Mouse (Mus musculus): ENCODE data around the gene Il9r. TPM values are rescaled to one million over a fixed set of nuclear protein-coding genes. Genes with fewer than 3 reads are reported as not detected.

Gene Il9r
- polyA plus RNA-seq, 2 experiments from 2014 or later, result 5.8 to 10.0 TPM

DNA sequence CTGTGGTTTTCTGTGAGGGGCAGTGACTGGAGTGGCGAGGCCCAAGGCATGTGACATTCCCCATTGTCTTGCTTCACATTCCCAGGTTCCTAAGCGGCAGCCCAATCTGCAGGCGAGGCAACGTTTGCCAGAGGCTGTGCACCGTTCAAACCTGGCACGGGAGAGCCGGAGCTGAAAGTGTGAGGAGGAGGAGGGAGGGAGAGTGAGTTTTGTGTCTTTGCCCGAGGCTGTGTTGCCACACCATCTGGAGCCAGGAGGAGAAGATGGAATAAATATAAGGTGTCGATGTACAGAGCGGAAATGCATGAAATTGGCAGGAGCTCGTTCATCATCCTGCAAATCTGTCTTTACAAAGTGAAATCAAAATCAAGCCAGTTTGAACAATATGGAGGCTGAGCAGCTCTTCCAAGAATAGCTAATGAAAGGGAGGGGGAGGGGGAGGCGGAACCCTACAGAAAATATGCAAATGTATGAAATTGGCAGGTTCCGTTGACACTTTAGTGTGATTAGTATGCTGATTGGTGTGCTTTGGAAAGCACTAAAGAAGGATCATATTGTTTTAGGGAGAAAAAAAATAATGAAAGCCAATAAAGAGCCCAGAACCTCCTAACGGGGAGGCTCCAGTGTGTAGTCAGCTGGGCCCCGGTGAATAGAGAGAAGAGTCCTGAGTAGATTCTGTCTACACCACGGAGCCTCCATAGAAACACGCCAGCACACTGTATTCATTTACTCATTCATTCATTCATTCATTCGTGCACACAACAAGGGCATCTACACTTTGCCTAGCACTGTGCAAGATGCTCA is 42.1 kb downstream of the Il9r start:
- ATAC-seq, result no peak

DNA sequence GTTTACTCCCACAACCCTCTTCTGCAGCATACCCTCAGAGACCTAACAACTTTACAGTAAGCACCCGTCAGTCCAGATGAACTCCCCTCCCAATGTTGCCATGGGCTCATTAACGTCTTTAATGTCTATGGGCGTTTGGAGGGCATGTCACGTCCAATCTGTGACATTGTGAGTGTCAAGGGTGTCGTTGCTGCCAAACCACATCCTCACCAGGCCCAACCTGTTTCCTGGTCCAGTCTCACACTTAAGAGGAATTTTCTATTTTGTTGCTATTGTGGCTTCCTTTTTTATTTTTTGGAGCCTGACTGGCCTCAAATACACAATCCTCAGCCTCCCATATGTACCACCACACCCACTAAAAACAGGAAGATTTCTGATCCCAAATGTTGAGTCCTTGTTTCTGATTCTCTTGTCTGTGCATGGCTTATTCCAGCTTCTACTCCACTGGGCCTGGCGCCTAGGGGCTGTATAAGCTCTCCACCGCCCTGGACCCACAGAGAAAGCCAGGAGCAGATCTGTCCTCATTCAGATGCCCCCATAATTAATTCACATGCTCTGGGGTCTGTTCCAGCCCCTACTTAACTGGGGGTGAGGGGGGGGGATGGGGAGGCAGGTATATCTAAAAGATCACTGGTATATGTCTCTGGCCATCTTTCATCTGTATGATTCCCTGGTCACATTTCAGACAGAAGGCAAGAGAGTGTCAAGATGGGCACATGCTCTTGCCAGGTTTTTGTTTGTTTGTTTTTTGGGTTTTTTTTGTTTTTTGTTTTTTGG is 43.0 kb downstream of the Il9r start:
- no peak for ATAC-seq

DNA sequence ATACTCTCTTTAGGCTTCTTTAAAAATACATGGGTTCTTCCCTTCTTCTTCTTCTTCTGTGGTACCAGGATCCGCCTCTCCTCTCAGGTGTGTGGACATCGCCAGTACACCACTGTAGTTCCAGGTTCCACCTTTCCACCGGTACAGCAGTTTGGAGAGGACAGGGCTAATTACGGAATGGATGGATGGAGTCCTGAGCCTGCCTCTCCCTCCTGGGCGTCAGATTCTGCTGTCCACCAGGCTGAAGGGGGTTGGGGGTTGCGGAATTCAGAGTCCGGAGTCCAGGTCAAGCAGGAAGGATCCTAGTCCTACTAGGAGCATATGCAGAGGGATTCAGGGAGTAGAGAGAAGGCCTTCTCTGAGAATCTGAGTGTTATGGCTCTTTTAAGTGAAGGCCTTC is 46.9 kb downstream of the Il9r start:
- ATAC-seq, result no peak

DNA sequence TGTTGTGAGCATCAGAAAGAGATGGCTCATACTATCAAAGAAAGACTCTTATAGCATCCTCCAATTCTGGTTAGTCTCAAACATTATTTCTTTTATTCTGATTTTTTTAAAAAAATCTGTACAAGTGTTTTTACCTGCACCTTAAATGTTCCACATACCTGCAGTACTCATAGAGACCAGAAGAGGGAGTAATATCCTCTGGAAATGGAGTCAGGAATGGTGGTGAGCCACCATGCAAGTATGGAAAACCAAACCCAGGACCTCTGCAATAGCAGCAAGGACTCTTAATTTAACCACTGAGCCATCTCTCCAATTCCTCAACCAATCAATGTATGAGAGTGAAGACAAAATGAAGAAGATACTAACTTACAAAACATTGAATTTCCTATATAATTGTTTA is 47.3 kb downstream of the Il9r start:
- ATAC-seq, result no peak

DNA sequence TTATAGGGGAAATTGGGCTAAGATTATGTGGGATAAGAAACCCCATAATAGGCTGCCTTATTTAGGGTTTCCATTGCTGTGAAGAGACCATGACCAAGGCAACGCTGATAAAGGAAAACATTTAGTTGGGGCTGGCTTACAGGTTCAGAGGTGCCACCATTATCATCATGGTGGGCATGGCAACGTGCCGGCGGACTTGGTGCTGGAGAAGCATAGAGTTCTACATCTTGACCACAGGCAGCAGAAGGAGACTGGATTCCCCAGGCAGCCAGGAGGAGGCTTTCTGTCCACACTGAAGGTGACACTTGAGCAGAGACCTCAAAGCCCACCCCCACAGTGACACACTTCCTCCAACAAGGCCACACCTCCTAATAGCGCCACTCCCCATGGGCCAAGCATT is 48.8 kb downstream of the Il9r start:
- no peak for ATAC-seq

DNA sequence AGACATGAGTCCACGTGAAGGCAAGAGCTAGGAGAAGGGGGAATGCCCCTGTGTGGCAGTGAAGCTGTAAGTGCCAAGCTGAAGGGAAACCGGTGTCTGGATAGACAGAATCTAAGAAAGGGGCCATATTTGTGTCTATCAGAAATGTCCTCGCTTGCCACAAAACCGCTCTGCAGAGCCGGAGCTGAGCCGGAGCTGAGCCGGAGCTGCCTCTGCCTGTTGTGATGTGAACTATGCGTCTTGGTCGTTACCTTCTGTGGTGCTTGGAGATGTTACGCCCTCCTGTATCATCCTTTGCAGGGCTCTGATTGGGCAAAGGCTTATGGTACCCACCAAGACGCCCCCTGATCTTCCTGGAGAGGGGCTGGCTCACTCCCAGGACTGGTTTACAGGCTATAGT is 50.5 kb downstream of the Il9r start:
- no peak for ATAC-seq

DNA sequence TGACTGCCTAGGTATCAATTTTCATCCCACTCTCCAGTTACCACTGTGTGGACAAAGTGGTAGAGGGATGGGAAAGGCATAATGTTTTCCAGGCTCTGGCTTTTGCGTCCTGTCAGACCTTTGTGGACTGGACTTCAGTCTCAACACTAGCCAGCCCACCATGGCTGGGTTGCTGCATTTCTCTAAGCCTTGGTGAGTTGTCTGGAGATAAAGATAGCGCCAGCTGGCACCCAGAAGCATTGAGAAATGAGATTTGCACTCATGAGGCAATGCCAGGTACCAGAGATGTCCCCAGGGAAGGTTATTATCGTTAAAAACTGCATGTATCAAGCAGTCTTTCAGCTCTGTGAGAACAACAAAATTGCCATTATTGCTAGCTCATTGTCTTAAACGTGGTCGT is 57.3 kb downstream of the Il9r start:
- ATAC-seq, result no peak

DNA sequence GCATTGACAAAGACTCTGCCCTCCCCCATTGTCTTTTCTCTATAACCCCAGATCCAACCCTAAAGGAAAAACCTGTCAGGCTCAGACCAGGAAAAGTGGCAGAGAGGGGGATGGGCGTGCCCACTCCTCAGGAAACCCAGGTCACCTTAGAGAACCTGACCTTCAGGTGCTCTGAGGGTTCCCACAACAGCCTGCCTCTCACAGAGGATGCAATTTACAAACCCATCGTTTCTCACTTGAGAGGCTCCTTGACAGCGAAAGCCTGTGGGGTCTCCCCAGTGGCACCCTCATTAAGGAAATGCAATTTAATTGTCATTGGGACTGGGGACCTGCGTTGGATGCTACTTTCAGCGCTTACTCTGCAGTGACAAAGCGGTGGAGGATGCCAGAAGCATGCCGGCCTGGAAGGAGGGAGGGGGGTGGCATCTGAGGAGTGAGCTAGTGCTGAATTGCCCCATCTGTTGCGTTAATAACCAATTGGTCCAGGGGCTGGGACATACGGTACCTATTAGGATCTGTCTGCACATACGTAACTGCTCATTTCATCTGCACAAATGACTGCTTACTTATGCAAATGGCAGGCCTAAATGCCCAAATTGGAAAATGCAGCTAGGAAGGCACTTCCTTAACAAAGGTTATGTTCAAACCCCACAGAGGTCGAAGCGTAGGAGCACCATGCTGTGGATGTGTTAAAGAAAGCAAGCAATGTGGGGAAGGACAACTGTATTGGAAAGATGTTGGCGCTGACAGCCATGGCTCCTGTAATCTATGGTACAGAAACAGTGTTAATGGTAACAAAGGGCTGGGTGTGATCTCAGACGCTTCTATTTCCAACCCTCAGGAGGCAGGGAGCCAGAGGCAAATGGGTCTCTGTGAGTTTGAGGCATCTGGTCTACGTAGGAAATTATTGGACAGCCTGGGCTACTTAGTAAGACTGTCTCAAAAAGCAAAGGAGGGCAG is 58.2 kb downstream of the Il9r start:
- no peak for ATAC-seq

DNA sequence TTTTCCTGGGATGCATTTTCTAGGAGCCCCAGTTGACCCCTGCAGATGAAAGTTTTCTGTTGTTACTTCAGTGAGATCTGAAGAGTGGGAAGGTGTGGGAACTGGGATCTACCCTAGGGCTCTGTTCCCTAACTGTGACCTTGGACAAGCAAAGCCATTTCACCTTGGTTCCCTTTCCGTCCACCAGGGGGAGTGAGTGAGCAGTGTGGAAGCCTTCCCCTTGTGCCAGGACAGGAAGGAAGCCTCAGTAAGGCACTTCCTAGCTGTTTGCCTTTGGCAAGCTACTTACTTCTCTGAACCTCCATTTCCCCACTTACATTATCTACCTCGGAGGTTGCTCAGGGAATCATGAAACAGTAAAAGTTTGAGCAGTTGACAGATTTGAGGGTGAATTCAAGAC is 59.0 kb downstream of the Il9r start:
- ATAC-seq, result peak; percentile 74

DNA sequence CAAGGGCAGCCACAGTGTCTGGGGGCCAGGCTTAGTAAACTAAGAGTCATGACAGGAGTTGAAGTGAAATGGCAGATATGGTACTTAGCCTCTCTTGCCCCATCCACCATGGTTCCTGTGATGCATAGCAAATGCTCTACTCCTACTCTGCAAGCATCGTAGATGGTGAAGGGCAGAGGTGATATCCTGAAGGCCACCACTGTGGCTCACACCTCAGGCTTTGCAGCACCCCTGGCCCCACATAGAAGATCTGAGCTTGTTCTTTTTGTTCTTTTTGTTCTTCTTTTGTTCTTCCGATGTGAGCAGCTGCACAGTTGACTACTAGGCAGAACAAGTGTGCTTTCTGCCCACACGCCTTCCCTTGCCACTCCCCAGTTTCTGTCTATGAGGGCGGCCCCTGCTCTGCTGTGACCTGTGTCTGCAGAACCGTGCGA is 60.5 kb downstream of the Il9r start:
- peak; percentile 37 for ATAC-seq

DNA sequence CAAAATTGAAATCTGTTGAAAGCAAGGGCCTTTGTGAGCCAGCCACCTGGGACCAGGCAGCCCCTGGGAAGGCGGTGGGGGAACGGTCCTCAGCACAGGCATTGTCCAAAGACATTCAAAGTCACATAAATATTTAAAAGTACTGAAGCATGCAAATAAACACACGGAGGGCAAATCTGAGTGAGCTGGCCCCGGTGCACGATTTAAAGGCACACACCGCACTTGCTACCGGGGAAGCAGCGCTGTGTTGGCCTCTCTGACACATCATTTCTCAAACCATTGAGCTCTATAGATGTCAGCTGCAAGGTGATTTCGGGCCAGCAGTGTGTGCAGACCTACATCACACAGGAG is 61.5 kb downstream of the Il9r start:
- ATAC-seq, result no peak

DNA sequence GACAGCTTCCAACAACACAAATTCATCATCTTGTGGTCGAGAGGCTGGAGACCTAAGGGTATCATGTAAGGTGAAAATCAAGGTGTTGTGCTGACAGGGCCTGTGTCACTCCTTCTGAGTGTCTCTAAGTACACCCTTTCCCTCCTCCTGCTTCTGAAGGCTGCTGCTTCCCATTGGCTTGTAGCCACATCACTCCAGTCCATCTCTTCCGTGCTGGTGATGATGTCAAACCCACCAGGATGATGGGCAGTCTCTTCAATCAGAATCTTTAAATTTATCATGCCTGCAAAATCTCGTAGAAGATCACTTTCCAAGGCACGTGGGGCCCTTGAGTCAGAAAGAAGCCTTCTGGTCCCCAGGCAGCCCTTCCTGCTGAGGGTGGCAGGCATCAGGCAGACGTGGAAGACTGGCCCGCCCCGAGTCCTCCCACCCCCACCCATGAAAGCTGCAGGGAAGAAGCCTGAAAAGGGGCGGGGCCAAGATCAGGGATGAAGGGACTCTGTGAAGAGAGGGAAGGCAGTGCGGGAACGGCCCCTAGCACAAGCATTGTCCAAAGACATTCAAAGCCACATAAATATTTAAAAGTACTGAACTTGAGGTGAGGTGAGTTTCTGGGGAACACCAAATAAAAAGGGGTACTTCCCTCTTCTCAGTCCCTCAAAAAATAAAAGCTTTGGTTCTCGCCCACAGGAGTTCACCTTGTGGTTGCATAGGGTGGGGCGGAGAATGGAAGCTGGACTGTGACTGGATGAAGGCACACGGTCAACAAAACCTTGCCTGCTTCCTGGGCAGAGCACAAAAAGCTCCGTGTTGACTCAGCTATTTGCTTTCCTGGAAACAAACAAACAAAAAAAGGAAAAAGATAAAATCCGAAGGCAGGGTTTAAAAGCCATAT is 62.1 kb downstream of the Il9r start:
- peak; percentile 42 for ATAC-seq

Other genes starting within 250 kb of the Il9r start
- not detected for gene 4930524B15Rik, start 234.7 kb downstream of the Il9r start, polyA plus RNA-seq (2017; shearing (Covaris generic))
- gene Nsg2, start 199.8 kb downstream of the Il9r start, polyA plus RNA-seq (2017; shearing (Covaris generic)), result 10 to 100 TPM; 72.5 to 88.8 TPM
- 10 to 100 TPM; 55.7 to 58.6 TPM for gene Snrnp25, start 5.1 kb upstream of the Il9r start, polyA plus RNA-seq (2017; shearing (Covaris generic))
- 1 to 10 TPM in 1 of 2 experiments, not detected in 1; 1.1 TPM for gene Rhbdf1, start 22.0 kb upstream of the Il9r start, polyA plus RNA-seq (2017; shearing (Covaris generic))
- 10 to 100 TPM; 27.0 to 39.9 TPM for gene Mpg, start 26.2 kb upstream of the Il9r start, polyA plus RNA-seq (2017; shearing (Covaris generic))
- 10 to 100 TPM; 39.1 to 68.6 TPM for gene Nprl3, start 67.4 kb upstream of the Il9r start, polyA plus RNA-seq (2017; shearing (Covaris generic))
- not detected for gene Hba-x, start 76.1 kb upstream of the Il9r start, polyA plus RNA-seq (2017; shearing (Covaris generic))
- 1 to 10 TPM; 3.9 to 4.5 TPM for gene Hba-a1, start 83.2 kb upstream of the Il9r start, polyA plus RNA-seq (2017; shearing (Covaris generic))
- gene Hbq1b, start 86.7 kb upstream of the Il9r start, polyA plus RNA-seq (2017; shearing (Covaris generic)), result not detected
- 10 to 100 TPM in 1 of 2 experiments, not detected in 1; 13.1 TPM for gene Hba-a2, start 96.2 kb upstream of the Il9r start, polyA plus RNA-seq (2017; shearing (Covaris generic))
- not detected for gene Hbq1a, start 99.8 kb upstream of the Il9r start, polyA plus RNA-seq (2017; shearing (Covaris generic))
- under 1 TPM in 1 of 2 experiments, not detected in 1; 0.28 TPM for gene Sh3pxd2b, start 147.5 kb upstream of the Il9r start, polyA plus RNA-seq (2017; shearing (Covaris generic))

Data from CD4-positive, CD25-positive, alpha-beta regulatory T cell, adult 4 months (primary cell).